Mouse (Mus musculus) heart, postnatal 25 days (tissue): ENCODE results near the gene Sf3a2. TPM values are rescaled to one million over a fixed set of nuclear protein-coding genes. Genes with fewer than 3 reads are reported as not detected.
"Not testable (repeated sequence)": the region's sequence is repeated elsewhere in the genome, so short reads cannot be mapped to it uniquely, and the experiment has no call there.

ENCODE experiments used
- DNase-seq: peaks from one replicate; pipeline ENCODE4 v3.0.0; 2022; ENCODE audit warnings: low spot score
- intact Hi-C: fragments of 180-260 bp; cut with DNase I; formaldehyde crosslinking; loops from one replicate; pipeline ENCODE4 v1.15.1; 2025
- total RNA-seq, 2 experiments: library from RNA; stranded (reverse); gene quantifications; 2 replicates each; pipeline ENCODE4 v1.2.3; 2021

Sf3a2 gene
- total RNA-seq, 2 experiments from 2014 or later, result 29.6 to 29.9 TPM

GRCm38 (mm10) chr10:80797186-80798149, 530 bp upstream of the Sf3a2 start:
- no peak for DNase-seq
- intact Hi-C loops, result loop anchor here (2.0 kb wide), 1 partner anchor 29 kb away; the partner anchor contains the start of gene Oaz1

- no peak for DNase-seq
- intact Hi-C loops, result loop anchor here (2.0 kb wide), 1 partner anchor 28 kb away; the partner anchor contains the start of gene Oaz1
Measured at GRCm38 (mm10) chr10:80799070-80799566, 1.1 kb downstream of the Sf3a2 start.

- DNase-seq, result no peak
- intact Hi-C loops, result no loop called here
Measured at GRCm38 (mm10) chr10:80802204-80802912, 4.4 kb downstream of the Sf3a2 start.

GRCm38 (mm10) chr10:80802996-80803395, 5.0 kb downstream of the Sf3a2 start:
- DNase-seq, result no peak
- intact Hi-C loops, result no loop called here

GRCm38 (mm10) chr10:80804340-80804739, 6.3 kb downstream of the Sf3a2 start:
- intact Hi-C loops, result no loop called here
- no peak for DNase-seq

- intact Hi-C loops, result loop anchor here (5.0 kb wide), 1 partner anchor 58 kb away; no protein-coding TSS in a partner anchor
- DNase-seq, result no peak
Measured at GRCm38 (mm10) chr10:80804916-80805315, 6.9 kb downstream of the Sf3a2 start, which contains the start of gene Amh. Gene Amh, plus strand, starts transcription at chr10:80805243.

GRCm38 (mm10) chr10:80805322-80805721, 7.3 kb downstream of the Sf3a2 start:
- intact Hi-C loops, result loop anchor here (5.0 kb wide), 1 partner anchor 58 kb away; no protein-coding TSS in a partner anchor
- DNase-seq, result no peak

GRCm38 (mm10) chr10:80805925-80806324, 7.9 kb downstream of the Sf3a2 start:
- no peak for DNase-seq
- intact Hi-C loops, result loop anchor here (5.0 kb wide), 1 partner anchor 59 kb away; no protein-coding TSS in a partner anchor

GRCm38 (mm10) chr10:80806341-80807056, 8.5 kb downstream of the Sf3a2 start:
- DNase-seq, result no peak
- intact Hi-C loops, result loop anchor here (5.0 kb wide), 1 partner anchor 59 kb away; no protein-coding TSS in a partner anchor

GRCm38 (mm10) chr10:80807057-80807627, 9.1 kb downstream of the Sf3a2 start:
- intact Hi-C loops, result loop anchor here (5.0 kb wide), 1 partner anchor 60 kb away; no protein-coding TSS in a partner anchor
- DNase-seq, result peak; percentile 54

- intact Hi-C loops, result loop anchor here (5.0 kb wide), 1 partner anchor 61 kb away; no protein-coding TSS in a partner anchor
- DNase-seq, result no peak
Measured at GRCm38 (mm10) chr10:80808099-80808984, 10.3 kb downstream of the Sf3a2 start.

GRCm38 (mm10) chr10:80808985-80809632, 11.1 kb downstream of the Sf3a2 start:
- no peak for DNase-seq
- intact Hi-C loops, result loop anchor here (5.0 kb wide), 1 partner anchor 62 kb away; no protein-coding TSS in a partner anchor

GRCm38 (mm10) chr10:80810084-80810483, 12.1 kb downstream of the Sf3a2 start:
- intact Hi-C loops, result no loop called here
- no peak for DNase-seq

- intact Hi-C loops, result no loop called here
- DNase-seq, result no peak
Measured at GRCm38 (mm10) chr10:80812391-80813041, 14.5 kb downstream of the Sf3a2 start.

- no peak for DNase-seq
- intact Hi-C loops, result no loop called here
Measured at GRCm38 (mm10) chr10:80813366-80813765, 15.4 kb downstream of the Sf3a2 start, which contains the start of gene Jsrp1. Gene Jsrp1, minus strand, starts transcription at chr10:80813498.

- no peak for DNase-seq
- intact Hi-C loops, result loop anchor here (5.0 kb wide), 1 partner anchor 183 kb away; no protein-coding TSS in a partner anchor
Measured at GRCm38 (mm10) chr10:80814800-80815199, 16.8 kb downstream of the Sf3a2 start.

GRCm38 (mm10) chr10:80816303-80816702, 18.3 kb downstream of the Sf3a2 start:
- not testable (repeated sequence) for DNase-seq
- intact Hi-C loops, result loop anchor here (5.0 kb wide), 1 partner anchor 181 kb away; no protein-coding TSS in a partner anchor
